Mouse (Mus musculus) heart, postnatal 0 days (tissue): ENCODE measurements around the gene 4930402F06Rik.

Experiments used
- CTCF ChIP-seq: IDR thresholded peaks from 2 replicates; pipeline ENCODE4 v1.5.1; 2016; ENCODE audit warnings: antibody characterized with exemption, control low read depth, low read depth
- EP300 ChIP-seq: IDR thresholded peaks from 2 replicates; pipeline ENCODE4 v1.6.1; 2016; ENCODE audit warnings: antibody characterized with exemption, low read depth

DNA sequence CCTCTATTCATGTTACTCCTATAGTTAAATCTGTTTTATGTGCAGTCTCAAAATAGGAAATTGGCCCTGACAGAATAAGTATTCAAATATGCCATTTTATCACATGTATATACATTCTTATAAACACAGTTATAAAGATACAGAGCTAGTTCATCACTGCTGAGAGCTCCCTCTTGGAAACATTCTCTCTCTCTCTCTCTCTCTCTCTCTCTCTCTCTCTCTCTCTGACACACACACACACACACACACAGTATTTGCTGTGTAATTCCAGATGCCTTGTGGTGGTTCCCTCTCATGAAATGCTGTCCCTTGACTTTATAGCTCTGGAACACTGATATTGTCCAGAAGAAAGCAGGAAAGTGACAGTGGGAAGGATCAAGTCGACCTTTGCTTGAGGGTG lies 58.9 kb downstream of the 4930402F06Rik start:
- TF ChIP-seq CTCF, result no peak
- no peak for TF ChIP-seq EP300
